Mouse (Mus musculus): ENCODE measurements at regions not wholly inside any gene's neighbourhood (a gene's known extent, or its start where the extent isn't known, plus 50 kb on each side); places are given as distances from the start of the nearest gene placed in this dataset.

GRCm38 (mm10) chr8:77774551-77775335 is 50.5 kb upstream of the Ednra start:
- no peak for DNase-seq (ENCODE audit: low read depth)

GRCm38 (mm10) chr8:77775526-77775925 is 51.3 kb upstream of the Ednra start:
- no peak for DNase-seq (ENCODE audit: low read depth)

- peak; percentile 98 for DNase-seq (ENCODE audit: low read depth)
Measured at GRCm38 (mm10) chr8:77777597-77777996, 53.3 kb upstream of the Ednra start.

GRCm38 (mm10) chr8:77785676-77786255 is 61.5 kb upstream of the Ednra start:
- no peak for DNase-seq (ENCODE audit: low read depth)

- no peak for DNase-seq (ENCODE audit: low read depth)
Measured at GRCm38 (mm10) chr8:77794911-77795310, 70.6 kb upstream of the Ednra start.

- DNase-seq (ENCODE audit: low read depth), result peak; percentile 77
Measured at GRCm38 (mm10) chr8:77803147-77803903, 79.1 kb upstream of the Ednra start.

GRCm38 (mm10) chr8:77804536-77804935 is 80.3 kb upstream of the Ednra start:
- DNase-seq (ENCODE audit: low read depth), result no peak

- DNase-seq (ENCODE audit: low read depth), result no peak
Measured at GRCm38 (mm10) chr8:77804956-77805355, 80.7 kb upstream of the Ednra start.

- peak; percentile 89 for DNase-seq (ENCODE audit: low read depth)
Measured at GRCm38 (mm10) chr8:77805657-77806056, 81.4 kb upstream of the Ednra start.

- DNase-seq (ENCODE audit: low read depth), result no peak
Measured at GRCm38 (mm10) chr8:77814796-77815647, 90.8 kb upstream of the Ednra start.

- no peak for DNase-seq (ENCODE audit: low read depth)
Measured at GRCm38 (mm10) chr8:77815648-77815971, 91.3 kb upstream of the Ednra start.

GRCm38 (mm10) chr8:77816217-77816616 is 92.0 kb upstream of the Ednra start:
- DNase-seq (ENCODE audit: low read depth), result no peak

GRCm38 (mm10) chr8:77825786-77826185 is 101.5 kb upstream of the Ednra start:
- DNase-seq (ENCODE audit: low read depth), result no peak

- DNase-seq (ENCODE audit: low read depth), result peak; percentile 93
Measured at GRCm38 (mm10) chr8:77826255-77826654, 102.0 kb upstream of the Ednra start.

- DNase-seq (ENCODE audit: low read depth), result no peak
Measured at GRCm38 (mm10) chr8:77828079-77828478, 103.8 kb upstream of the Ednra start.

GRCm38 (mm10) chr8:77829126-77829748 is 105.0 kb upstream of the Ednra start:
- DNase-seq (ENCODE audit: low read depth), result no peak

GRCm38 (mm10) chr8:77829764-77830163 is 105.5 kb upstream of the Ednra start:
- DNase-seq (ENCODE audit: low read depth), result no peak

- DNase-seq (ENCODE audit: low read depth), result no peak
Measured at GRCm38 (mm10) chr8:77834283-77834682, 110.0 kb upstream of the Ednra start.

- no peak for DNase-seq (ENCODE audit: low read depth)
Measured at GRCm38 (mm10) chr8:77836902-77837489, 112.7 kb upstream of the Ednra start.

GRCm38 (mm10) chr8:77842392-77843139 is 118.3 kb upstream of the Ednra start:
- no peak for DNase-seq (ENCODE audit: low read depth)
